Mouse (Mus musculus) intestine, embryonic 16.5 days (tissue): ENCODE results near the gene Rtel1. TPM values are rescaled to one million over a fixed set of nuclear protein-coding genes. Genes with fewer than 3 reads are reported as not detected.

Experiments
- ATAC-seq: fragments of 200-750 bp; cut with Nextera tagmentation; 2 replicates; pipeline ENCODE4 v1.8.0; 2017; ENCODE audit warnings: moderate TSS enrichment, moderate library complexity
- H3K27ac ChIP-seq: fragments of 300-500 bp; sonication (generic); 2 replicates; pipeline ENCODE4 v1.5.1; 2014; ENCODE audit warnings: mild to moderate bottlenecking, low read length
- H3K27me3 ChIP-seq: fragments of 300-500 bp; sonication (generic); replicated peaks from 2 replicates; pipeline ENCODE4 v1.6.1; 2014; ENCODE audit warnings: low read length, control low read depth, mixed read lengths; ENCODE audit not compliant: control insufficient read depth, insufficient read depth
- H3K36me3 ChIP-seq: fragments of 300-500 bp; sonication (generic); 2 replicates; pipeline ENCODE4 v1.6.1; 2014; ENCODE audit warnings: low read length, control low read depth; ENCODE audit not compliant: control insufficient read depth, insufficient read depth
- H3K4me1 ChIP-seq: fragments of 300-500 bp; sonication (generic); 2 replicates; pipeline ENCODE4 v1.6.1; 2014; ENCODE audit warnings: low read length, control low read depth, mixed read lengths; ENCODE audit not compliant: control insufficient read depth, insufficient read depth
- H3K4me2 ChIP-seq: fragments of 300-500 bp; sonication (generic); 2 replicates; pipeline ENCODE4 v1.6.1; 2014; ENCODE audit warnings: low read depth, low read length, control low read depth
- H3K4me3 ChIP-seq: fragments of 300-500 bp; sonication (generic); 2 replicates; pipeline ENCODE4 v1.5.1; 2014; ENCODE audit warnings: mild to moderate bottlenecking, low read length
- H3K9ac ChIP-seq: fragments of 300-500 bp; sonication (generic); 2 replicates; pipeline ENCODE4 v1.6.1; 2014; ENCODE audit warnings: low read depth, low read length
- H3K9me3 ChIP-seq: fragments of 300-500 bp; sonication (generic); 2 replicates; pipeline ENCODE4 v1.6.1; 2016; ENCODE audit warnings: low read length, control low read depth; ENCODE audit not compliant: control insufficient read depth
- WGBS: fragments of 180-500 bp; shearing (Covaris S2); extraction: QIAGEN DNeasy Blood & Tissue Kit; methylation state at CpG from one replicate; pipeline ENCODE4 v1.1.7; 2014; 5-methylcytosine and 5-hydroxymethylcytosine counted together
- polyA plus RNA-seq: library from polyadenylated mRNA; unstranded; fragments of >200 nt; fragmentation: Nextera tagmentation; extraction: Ambion mirVana; gene quantifications from 2 replicates; pipeline ENCODE4 v1.2.1, GENCODE M21; 2015

Gene Rtel1
- polyA plus RNA-seq, 1 experiment from 2014 or later = 31.0 TPM

DNA sequence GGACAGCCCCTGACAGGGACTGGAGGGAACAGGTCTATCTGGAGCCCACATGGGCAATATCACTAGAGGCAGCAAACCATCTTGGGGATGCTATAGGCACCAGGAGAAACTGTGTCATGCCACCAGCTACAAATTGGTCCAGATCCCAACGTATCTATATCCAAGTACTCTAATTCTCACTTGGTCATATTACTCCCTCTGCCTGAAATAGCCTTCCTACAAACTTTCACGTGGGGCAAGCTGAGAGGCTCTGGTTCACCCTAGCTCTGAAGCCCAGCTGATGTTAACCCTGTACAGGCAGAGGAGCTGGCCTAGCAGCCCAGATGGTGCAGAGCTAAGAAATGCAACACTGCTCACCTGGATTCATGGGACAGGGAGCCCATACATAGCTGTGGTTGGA is 72.0 kb downstream of the Rtel1 start:
- Histone ChIP-seq H3K27me3 (no peaks in the 10 kb centered on the region), H3K4me1 (no peaks in the 10 kb centered on the region), H3K4me2 (no peak overlapping the region), H3K36me3 (no peaks in the 10 kb centered on the region), H3K9me3 (no peaks in the 10 kb centered on the region), H3K4me3 (no peak overlapping the region), H3K27ac (no peak overlapping the region), H3K9ac (no peak overlapping the region)
- 69% methylated on average over 2 of the region's 2 CpGs for WGBS
- no peak for ATAC-seq

DNA sequence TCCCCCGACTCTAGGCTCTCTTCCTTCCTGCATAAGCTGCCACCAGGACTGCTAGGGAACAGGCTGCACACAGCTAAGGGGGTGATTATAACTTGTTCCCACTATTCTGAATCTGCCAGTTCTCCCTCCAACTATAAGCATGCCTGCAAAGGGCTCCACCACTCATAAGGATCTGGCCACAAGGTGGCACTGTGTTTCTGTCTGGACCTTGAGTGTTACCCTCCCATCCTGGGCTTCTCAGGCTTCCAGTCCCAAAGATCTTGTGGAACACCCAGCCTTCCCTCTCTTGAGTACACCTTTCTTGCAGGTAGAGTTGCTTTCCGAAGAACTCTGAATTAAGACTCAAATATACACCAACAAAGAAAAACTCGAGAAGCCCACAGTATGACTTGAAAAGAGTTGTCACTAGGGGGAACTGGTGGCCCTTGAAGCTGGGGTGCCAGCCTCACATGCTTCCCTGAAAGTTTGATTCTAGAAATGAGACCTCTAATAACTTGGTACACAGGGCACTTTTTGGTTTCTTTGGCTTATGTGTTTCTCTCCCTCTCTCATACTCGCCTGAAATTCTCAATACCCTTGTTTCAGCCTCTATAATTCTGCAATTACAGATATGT is 73.2 kb downstream of the Rtel1 start:
- Histone ChIP-seq H3K27me3 (no peaks in the 10 kb centered on the region), H3K4me2 (no peak overlapping the region), H3K9ac (no peak overlapping the region), H3K9me3 (no peaks in the 10 kb centered on the region), H3K27ac (no peak overlapping the region), H3K4me1 (no peaks in the 10 kb centered on the region), H3K4me3 (no peak overlapping the region), H3K36me3 (no peaks in the 10 kb centered on the region)
- ATAC-seq = peak; percentile 87
- WGBS = 25% methylated on average over 4 of the region's 4 CpGs

DNA sequence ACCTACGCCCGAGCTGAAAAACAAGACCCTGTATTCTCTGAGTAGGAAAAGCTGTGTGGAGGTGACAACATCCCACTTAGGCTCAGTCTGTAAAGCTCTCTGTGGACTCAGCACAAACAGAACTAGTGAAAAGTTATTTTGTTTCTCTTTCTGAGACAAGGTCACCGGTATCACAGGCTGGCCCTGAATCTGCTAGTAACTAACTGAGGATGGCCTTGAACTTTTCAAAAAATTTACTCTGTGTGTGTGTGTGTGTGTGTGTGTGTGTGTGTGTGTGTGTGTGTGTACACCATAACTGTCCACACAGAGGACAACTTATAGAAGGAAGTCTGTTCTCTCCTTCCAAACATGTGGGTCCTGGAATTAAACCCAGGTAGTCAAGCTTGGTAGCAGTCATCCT is 74.5 kb downstream of the Rtel1 start:
- Histone ChIP-seq H3K4me1 (no peaks in the 10 kb centered on the region), H3K4me3 (no peak overlapping the region), H3K36me3 (no peaks in the 10 kb centered on the region), H3K9ac (no peak overlapping the region), H3K9me3 (no peaks in the 10 kb centered on the region), H3K27ac (no peak overlapping the region), H3K27me3 (no peaks in the 10 kb centered on the region), H3K4me2 (no peak overlapping the region)
- no peak for ATAC-seq
- WGBS = 92% methylated on average over 3 of the region's 3 CpGs

DNA sequence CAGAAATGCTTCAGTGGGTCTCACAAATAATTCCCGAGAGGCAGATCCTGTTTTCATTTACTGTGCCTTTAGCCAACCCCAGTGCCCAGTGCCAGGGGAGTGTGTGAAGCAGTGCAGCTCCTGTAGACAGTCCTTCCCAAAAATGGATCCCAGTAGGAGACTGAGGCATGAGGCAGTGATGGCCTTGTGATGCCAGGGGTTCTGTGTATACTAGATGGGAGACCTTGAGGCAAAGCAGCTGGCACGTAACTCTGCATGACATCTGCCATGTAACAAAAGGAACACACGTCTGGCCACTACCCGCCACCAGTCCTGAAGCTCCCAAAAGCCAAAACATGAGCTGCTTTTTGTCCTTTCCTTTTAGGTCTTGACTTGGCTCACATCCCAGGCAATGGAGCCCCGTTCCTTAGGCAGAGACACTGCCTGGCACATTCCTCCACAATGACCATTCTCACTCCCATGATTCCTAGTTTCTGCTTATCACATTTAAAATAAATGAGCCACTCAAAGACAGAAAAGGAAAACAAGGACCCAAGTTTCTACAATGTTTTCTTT is 77.7 kb downstream of the Rtel1 start:
- no peaks in the 10 kb centered on the region for H3K27me3 ChIP-seq
- WGBS = 64% methylated on average over 5 of the region's 5 CpGs
- ATAC-seq = no peak
- no peaks in the 10 kb centered on the region for H3K9me3 ChIP-seq
- H3K4me3 ChIP-seq = no peak overlapping the region
- no peak overlapping the region for H3K4me2 ChIP-seq
- H3K4me1 ChIP-seq = no peaks in the 10 kb centered on the region
- no peaks in the 10 kb centered on the region for H3K36me3 ChIP-seq
- H3K9ac ChIP-seq = no peak overlapping the region
- no peak overlapping the region for H3K27ac ChIP-seq

DNA sequence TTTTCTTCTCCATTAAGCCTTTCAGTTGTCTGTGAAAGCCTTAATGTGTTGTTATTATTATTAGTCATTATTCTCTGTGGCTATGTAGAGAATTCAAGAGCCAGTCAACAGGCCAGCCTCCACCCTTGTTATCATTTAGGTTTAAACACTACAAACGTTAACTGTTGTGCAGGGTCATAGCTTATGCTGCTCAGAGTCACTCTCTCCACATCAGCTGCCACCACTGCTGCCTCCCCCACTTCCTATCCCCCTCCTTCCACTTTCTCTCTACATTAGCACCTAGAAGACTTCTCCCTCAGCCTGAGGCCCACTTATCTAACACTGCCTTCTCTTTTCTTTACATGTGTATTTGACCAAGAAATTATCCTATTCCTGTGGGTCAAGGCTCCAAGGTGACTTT is 82.0 kb downstream of the Rtel1 start:
- Histone ChIP-seq H3K4me2 (no peak overlapping the region), H3K4me3 (no peak overlapping the region), H3K9ac (no peak overlapping the region), H3K36me3 (no peaks in the 10 kb centered on the region), H3K9me3 (no peaks in the 10 kb centered on the region), H3K4me1 (no peaks in the 10 kb centered on the region), H3K27me3 (no peaks in the 10 kb centered on the region), H3K27ac (no peak overlapping the region)
- WGBS = 16% methylated on average over 1 of the region's 1 CpGs
- ATAC-seq = no peak

DNA sequence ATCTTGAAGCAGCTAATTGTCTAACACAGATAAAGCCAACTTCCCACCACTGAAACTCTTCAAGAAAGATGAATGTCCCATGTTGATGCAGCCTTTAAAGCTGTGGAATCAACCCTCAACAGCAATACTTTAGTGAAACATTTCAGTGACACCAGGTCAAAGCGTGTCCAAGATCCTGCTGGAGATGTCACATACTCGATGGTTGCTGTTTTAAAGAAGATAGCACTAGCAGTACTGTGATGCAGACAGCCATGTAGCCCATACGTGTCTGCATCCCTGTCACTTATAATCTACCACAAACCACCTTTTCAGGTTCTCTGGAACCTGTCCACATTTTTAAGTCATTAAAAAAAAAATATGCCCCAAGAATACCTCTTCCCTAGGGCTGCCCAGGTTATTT is 84.2 kb downstream of the Rtel1 start:
- WGBS = 89% methylated on average over 3 of the region's 3 CpGs
- H3K36me3 ChIP-seq = no peaks in the 10 kb centered on the region
- H3K4me1 ChIP-seq = no peaks in the 10 kb centered on the region
- no peak for ATAC-seq
- no peak overlapping the region for H3K4me2 ChIP-seq
- no peaks in the 10 kb centered on the region for H3K27me3 ChIP-seq
- no peaks in the 10 kb centered on the region for H3K9me3 ChIP-seq
- no peak overlapping the region for H3K27ac ChIP-seq
- no peak overlapping the region for H3K4me3 ChIP-seq
- H3K9ac ChIP-seq = no peak overlapping the region

Other genes with a start within 250 kb of the Rtel1 start
- gene Kcnq2, start 184.4 kb upstream of the Rtel1 start, polyA plus RNA-seq = 0.75 and 1.0 TPM in 2 replicates
- gene Eef1a2, start 162.7 kb upstream of the Rtel1 start, polyA plus RNA-seq = 0.06 TPM in 2 replicates
- gene Ppdpf, start 132.5 kb upstream of the Rtel1 start, polyA plus RNA-seq = 275 and 287 TPM in 2 replicates
- gene Ptk6, start 117.0 kb upstream of the Rtel1 start, polyA plus RNA-seq = 0.45 and 0.70 TPM in 2 replicates
- 0.10 and 0.20 TPM in 2 replicates for gene Srms, start 106.6 kb upstream of the Rtel1 start, polyA plus RNA-seq
- 0.18 TPM in 1 of 2 replicates, not detected in the other for gene Fndc11, start 99.7 kb upstream of the Rtel1 start, polyA plus RNA-seq
- gene Helz2, start 77.7 kb upstream of the Rtel1 start, polyA plus RNA-seq = 2.2 and 3.7 TPM in 2 replicates
- 11.7 and 12.9 TPM in 2 replicates for gene Gmeb2, start 31.7 kb upstream of the Rtel1 start, polyA plus RNA-seq
- 36.3 and 40.2 TPM in 2 replicates for gene Stmn3, start 5.2 kb upstream of the Rtel1 start, polyA plus RNA-seq
- gene Zgpat, start 45.2 kb downstream of the Rtel1 start, polyA plus RNA-seq = 36.9 and 38.5 TPM in 2 replicates
- gene Arfrp1, start 45.7 kb downstream of the Rtel1 start, polyA plus RNA-seq = 52.5 and 54.0 TPM in 2 replicates
- gene Lime1, start 60.3 kb downstream of the Rtel1 start, polyA plus RNA-seq = 16.3 and 16.8 TPM in 2 replicates
- 6.1 and 6.5 TPM in 2 replicates for gene Zbtb46, start 139.7 kb downstream of the Rtel1 start, polyA plus RNA-seq
- gene Abhd16b, start 173.5 kb downstream of the Rtel1 start, polyA plus RNA-seq = 0.07 and 0.10 TPM in 2 replicates
- gene Tpd52l2, start 177.4 kb downstream of the Rtel1 start, polyA plus RNA-seq = 122 and 134 TPM in 2 replicates
- 73.5 and 74.1 TPM in 2 replicates for gene Dnajc5, start 200.7 kb downstream of the Rtel1 start, polyA plus RNA-seq